Mouse (Mus musculus) forelimb bud, embryonic 11.5 days (tissue): ENCODE results near the gene Phex.
A peak's percentile ranks its signal among the peaks of the same experiment; 100 is the strongest.

Experiments
- DNase-seq: peaks from one replicate; pipeline ENCODE4 v3.0.0-alpha.2; 2012; ENCODE audit warnings: low read depth, low spot score

The Phex gene

GRCm38 (mm10) chrX:157415212-157415611 is at the start of gene Phex:
TSS of gene Phex (minus strand) at chrX:157415312.
- no peak for DNase-seq

GRCm38 (mm10) chrX:157462716-157463115 is 47.6 kb upstream of the Phex start:
- DNase-seq: peak; percentile 4

GRCm38 (mm10) chrX:157454430-157454829 is 39.3 kb upstream of the Phex start:
- DNase-seq: peak; percentile 49

GRCm38 (mm10) chrX:157449000-157449399 is 33.9 kb upstream of the Phex start:
- DNase-seq: no peak

GRCm38 (mm10) chrX:157447431-157447830 is 32.3 kb upstream of the Phex start:
- DNase-seq: no peak

- no peak for DNase-seq
Measured at GRCm38 (mm10) chrX:157434768-157435167, 19.7 kb upstream of the Phex start.

- no peak for DNase-seq
Measured at GRCm38 (mm10) chrX:157419451-157419850, 4.3 kb upstream of the Phex start.

- DNase-seq: no peak
Measured at GRCm38 (mm10) chrX:157404919-157405318, 10.2 kb downstream of the Phex start.

- no peak for DNase-seq
Measured at GRCm38 (mm10) chrX:157391241-157391640, 23.9 kb downstream of the Phex start.

- DNase-seq: no peak
Measured at GRCm38 (mm10) chrX:157390102-157390501, 25.0 kb downstream of the Phex start.

GRCm38 (mm10) chrX:157388419-157388818 is 26.7 kb downstream of the Phex start:
- DNase-seq: no peak

- DNase-seq: no peak
Measured at GRCm38 (mm10) chrX:157387025-157387424, 28.1 kb downstream of the Phex start.

- peak; percentile 2 for DNase-seq
Measured at GRCm38 (mm10) chrX:157378822-157379221, 36.3 kb downstream of the Phex start.

GRCm38 (mm10) chrX:157377456-157377855 is 37.7 kb downstream of the Phex start:
- no peak for DNase-seq

GRCm38 (mm10) chrX:157373873-157374272 is 41.2 kb downstream of the Phex start:
- DNase-seq: no peak

GRCm38 (mm10) chrX:157369166-157369565 is 45.9 kb downstream of the Phex start:
- DNase-seq: peak; percentile 37

GRCm38 (mm10) chrX:157355521-157355920 is 59.6 kb downstream of the Phex start:
- DNase-seq: no peak

GRCm38 (mm10) chrX:157346201-157346600 is 68.9 kb downstream of the Phex start:
- no peak for DNase-seq

- DNase-seq: no peak
Measured at GRCm38 (mm10) chrX:157334726-157335125, 80.4 kb downstream of the Phex start.

- DNase-seq: no peak
Measured at GRCm38 (mm10) chrX:157329821-157330220, 85.3 kb downstream of the Phex start.

GRCm38 (mm10) chrX:157328396-157328795 is 86.7 kb downstream of the Phex start:
- no peak for DNase-seq

- DNase-seq: no peak
Measured at GRCm38 (mm10) chrX:157327756-157328155, 87.4 kb downstream of the Phex start.

- no peak for DNase-seq
Measured at GRCm38 (mm10) chrX:157324396-157324795, 90.7 kb downstream of the Phex start.

GRCm38 (mm10) chrX:157310331-157310730 is 104.8 kb downstream of the Phex start:
- no peak for DNase-seq
